Mouse (Mus musculus): ENCODE data around the gene Gm42906.

Gm42906 gene

DNA sequence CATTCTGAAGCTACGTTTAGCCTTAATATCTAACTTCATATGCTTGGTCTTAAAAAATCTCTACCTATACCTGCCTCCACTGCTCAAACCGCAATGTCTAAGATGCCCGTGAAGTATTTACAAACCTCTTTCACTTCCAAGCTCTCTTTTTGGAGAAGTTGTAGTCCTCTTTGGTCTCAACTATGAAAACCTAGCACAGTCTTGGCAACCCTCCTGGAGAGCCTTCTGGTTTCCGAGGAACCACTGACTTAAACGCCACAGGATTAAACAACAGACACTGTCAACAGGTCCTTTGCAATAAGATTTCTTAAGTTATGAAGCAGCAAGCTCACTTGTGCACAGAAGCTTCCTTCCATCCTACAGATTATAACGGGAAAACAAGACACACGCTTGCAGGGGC lies 196.1 kb downstream of the Gm42906 start:
- no peak for DNase-seq

DNA sequence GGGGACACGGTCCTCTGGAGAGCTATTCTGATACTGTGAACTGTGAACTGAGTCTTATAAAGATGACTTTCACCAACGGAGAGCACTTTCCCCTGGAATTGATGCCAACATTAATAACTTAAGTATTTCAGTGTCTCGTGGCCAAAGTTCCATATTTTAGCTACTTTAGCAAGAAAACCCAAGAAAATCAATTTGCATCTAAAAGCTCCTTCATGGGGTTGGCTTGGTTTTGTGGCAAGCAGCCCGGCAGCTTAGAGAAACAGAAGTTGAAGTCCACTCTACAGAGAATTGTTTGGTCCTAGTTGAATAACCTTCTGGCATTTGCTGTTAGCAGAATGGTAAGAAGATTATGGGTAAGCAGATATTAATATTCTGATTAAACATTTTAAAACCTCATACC lies 196.6 kb downstream of the Gm42906 start:
- no peak for DNase-seq

GRCm38 (mm10) chr5:151230427-151230826 lies 197.5 kb downstream of the Gm42906 start:
- peak in 1 of 2 experiments; percentile 6 for DNase-seq

DNA sequence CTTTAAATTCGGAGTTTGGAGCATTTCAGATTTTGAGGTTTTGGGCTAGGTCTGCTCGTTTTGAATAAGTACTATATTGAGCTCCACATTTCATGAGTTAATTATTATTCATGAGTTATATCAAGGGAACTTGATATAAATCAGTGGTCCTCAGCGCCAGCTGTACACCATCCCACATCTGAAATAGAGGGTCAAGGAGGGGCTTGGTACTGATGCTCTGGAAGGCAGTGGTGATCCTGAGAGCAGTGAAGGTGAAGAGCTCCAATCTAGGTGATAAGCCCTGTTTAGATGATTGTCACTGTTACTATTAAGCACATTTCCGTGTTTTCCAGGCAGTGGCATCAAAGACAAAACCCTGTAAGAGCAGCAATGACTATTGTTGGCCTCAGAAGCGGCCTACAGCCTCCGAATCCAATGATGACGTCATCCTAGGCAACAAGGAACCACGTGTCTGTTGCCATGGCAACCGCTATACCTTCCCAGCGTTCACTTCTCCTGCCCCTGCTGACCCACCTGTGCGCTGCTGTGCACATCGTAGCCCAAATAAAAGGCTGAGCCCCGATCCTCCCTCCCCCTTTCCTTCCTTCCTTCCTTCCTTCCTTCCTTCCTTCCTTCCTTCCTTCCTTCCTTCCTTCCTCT lies 199.5 kb downstream of the Gm42906 start:
- no peak for DNase-seq

- no peak for DNase-seq
Observed at GRCm38 (mm10) chr5:151223696-151224366, 204.1 kb downstream of the Gm42906 start.

- no peak for DNase-seq
Observed at GRCm38 (mm10) chr5:151222791-151223190, 205.2 kb downstream of the Gm42906 start.

DNA sequence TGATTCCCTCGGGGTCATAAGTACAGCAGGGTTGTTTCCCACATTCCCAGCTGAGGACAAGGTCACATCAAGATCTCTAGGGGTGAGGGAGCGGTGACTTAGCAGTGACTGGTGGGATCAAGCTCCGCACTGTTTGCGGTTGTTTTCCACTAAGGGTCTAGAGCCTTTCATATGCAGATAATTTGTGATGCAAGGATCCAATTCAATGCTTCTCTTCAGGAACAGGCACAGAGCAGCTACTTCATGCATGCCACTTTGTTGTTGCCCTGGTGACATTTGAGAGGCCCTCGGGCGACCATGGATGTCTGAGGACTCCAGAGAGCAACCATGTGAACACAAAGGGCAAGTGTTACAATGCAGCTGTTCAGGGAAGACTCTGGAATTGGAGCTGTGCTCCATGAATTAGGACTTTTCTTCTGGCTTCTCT lies 209.3 kb downstream of the Gm42906 start:
- no peak for DNase-seq

- DNase-seq, result no peak
Observed at GRCm38 (mm10) chr5:151213097-151213496, 214.9 kb downstream of the Gm42906 start.

DNA sequence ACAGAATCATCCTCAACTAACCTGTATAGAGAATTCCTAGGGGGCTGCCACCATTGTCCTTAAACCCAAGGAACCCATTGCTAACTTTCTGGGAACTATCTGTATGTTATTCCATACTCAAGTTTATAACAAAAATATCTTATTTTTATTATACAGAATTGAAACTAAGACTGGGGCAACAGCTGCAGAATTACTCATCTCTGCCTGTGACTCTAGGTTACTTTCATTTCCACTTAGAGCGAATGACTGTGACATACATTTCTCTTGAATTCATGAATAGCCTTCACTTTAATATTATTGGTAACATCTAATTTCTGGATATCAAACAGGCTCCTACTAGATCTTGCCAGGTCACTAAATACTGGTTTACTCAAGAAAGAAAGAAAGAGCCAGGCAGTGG lies 217.1 kb downstream of the Gm42906 start:
- no peak for DNase-seq

- no peak for DNase-seq
Observed at GRCm38 (mm10) chr5:151210060-151210459, 217.9 kb downstream of the Gm42906 start.

DNA sequence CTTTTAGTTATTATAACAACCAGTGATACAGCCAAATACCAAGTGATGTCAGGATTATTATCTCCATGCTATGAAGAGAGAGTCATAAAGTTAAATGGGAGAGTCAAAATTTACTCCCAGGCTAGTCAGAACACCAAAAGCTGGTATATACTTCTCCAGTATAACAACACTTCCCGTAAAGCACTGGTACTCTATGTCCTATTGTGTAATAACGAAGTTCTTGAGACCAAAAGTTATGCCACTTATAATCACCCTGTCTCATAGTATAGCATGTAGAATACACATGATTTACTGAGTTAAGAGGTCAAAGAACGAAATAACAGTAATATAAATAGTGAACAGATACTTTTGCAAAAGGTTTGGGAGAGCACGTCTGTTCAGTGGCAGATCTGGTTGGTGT lies 222.9 kb downstream of the Gm42906 start:
- DNase-seq, result no peak

DNA sequence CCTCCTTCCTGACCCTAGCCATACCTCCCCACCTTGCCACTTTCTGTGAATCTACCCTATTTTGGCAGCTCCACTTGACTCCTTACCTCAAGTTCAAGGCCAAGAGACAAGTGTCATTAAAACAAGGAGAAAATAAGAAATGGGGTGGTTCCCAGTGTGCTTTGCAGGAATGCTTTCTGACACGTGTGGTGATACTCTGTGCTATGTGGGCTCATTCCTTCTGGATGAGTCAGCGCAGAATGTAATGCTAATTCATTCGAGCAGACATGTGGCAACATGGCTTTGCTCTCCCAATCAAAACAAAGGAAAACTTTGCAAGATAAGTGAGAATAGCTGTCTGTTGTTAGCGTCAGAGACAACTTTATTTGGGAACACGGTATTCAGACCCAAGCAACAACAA lies 225.0 kb downstream of the Gm42906 start:
- DNase-seq, result no peak

DNA sequence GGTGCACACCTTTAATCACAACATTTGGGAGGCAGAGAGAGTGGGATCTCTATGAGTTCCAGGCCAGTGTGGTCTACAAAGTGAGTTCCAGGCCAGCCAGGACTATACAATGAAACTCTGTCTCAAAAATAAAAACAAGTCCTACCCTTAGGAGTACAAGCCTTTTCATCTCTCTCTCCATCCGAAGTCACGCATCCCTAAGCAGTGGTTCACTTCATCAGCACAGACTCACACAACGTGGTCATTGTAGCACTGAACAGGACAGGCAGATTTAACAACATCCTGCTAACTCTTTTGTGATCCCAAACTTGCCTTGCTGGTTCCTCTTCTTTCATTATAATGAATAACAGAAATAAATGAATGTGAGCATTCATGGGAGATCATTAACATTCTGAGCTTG lies 226.7 kb downstream of the Gm42906 start:
- no peak for DNase-seq

DNA sequence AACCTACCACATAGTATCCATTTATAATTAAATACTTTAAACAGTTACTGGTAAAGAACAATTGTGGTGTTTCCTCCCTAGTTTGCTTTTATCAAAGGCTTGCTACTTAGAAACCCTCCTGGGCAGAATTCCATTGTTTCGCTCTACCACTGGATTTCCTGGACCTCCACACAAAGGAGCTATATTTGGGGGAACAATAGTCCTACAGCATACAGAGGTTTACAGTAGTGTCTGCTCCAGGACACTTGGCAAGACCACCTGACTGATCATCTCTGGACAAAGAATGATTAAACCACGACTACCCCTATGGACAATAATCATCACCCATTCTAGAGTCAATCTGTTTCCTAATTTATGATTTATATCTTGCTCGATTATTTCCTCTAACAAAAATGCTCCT lies 228.7 kb downstream of the Gm42906 start:
- no peak for DNase-seq

DNA sequence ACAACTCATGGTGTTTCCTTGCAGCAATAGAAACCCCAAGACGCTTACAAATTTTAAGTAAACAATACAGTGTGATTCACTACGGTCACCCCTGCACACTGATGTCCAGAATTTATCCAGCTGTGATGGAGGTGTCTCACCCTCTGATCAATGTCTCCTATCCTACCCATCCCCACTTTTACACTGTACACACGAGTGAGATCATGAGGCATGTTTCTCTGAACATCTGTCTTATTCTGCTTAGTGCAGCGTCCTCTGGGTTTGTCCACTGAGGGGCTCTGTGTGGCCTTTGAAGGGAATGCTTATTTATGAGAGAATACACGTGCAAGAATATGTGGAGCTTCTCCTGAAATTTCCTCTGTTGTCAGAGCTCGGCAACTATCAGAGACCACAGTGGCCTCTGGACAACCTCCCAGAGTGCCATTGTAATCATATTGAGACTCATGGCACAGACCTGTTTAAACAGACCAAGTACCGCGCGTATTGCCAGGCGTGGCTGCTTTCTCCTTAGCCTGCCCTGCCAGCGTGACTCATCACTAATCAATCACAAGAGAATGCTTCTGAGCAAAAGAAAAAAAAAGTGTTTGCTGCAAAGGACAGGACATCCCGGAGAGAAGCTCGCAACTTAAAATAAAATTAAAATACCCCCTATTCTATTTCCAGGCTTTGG lies 231.2 kb downstream of the Gm42906 start:
- no peak for DNase-seq

DNA sequence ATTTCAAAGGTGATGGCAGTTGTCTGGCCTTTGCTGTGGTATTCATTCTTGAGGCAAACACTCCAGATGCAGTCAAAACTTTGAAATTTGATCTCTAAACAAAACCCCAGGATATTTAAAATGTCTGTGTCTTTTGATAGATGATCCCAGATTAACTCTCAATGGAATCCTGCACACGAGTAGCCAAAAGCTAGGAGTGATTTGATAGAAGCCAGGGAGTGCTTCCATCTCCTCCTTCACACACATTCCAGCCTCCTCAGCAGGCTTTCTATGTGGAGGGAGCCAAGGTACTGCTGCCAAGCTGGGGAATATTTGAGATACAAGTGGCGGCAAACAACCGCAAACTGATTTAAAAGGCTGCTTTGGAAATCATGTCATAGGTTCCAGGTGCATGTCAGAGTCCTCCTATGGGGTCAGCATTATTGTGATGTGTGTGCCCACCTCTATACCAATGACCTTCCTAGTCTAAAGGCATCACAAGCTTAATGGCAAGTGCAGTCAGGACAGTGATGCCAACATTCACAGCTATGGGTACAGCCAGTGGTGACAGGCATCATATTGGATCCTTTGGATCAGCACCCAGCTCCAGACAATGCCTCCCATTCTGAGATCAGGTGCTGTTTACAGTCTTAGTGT lies 234.0 kb downstream of the Gm42906 start:
- DNase-seq, result no peak

DNA sequence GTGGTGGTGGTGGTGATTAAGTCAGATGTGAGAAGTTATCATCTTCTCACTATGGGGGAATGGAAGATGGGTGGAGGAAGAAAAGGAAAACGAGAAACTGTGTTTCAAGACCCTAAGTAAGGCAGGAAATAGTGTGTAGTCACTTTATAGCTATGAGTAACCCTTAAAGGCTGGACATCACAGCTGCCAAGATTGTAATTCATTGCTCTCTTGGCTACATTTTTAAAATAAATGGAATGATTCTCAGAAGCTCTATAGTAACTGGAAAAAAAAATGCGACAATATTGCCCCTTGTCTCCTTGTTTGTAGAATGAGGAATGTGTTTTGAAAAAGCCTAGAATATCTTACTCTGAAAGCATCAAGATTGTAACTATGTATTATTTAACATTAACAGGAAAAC lies 235.7 kb downstream of the Gm42906 start:
- no peak for DNase-seq

- no peak for DNase-seq
Observed at GRCm38 (mm10) chr5:151190764-151191163, 237.2 kb downstream of the Gm42906 start.

- peak; percentile 39 to 50 for DNase-seq
Observed at GRCm38 (mm10) chr5:151189789-151190378, 238.1 kb downstream of the Gm42906 start.

- DNase-seq, result no peak
Observed at GRCm38 (mm10) chr5:151189321-151189720, 238.6 kb downstream of the Gm42906 start.

DNA sequence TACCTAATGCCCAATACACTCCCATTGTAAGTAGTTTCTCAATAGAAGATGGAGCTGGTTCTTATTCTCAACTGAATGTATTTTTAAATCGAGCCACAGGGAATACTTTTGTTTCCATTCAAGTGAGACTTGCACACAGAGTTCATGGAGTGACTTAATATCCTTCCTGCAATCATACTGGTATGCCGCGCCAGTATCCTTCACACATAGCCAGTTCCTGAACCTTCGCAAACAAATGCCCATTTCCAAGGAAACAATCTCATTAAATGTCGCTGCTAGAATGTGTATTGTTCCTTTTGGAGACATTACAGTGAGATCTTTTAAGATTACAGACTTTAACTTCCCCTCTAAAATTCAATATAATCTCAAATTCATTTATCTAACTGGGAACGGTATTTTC lies 239.3 kb downstream of the Gm42906 start:
- DNase-seq, result no peak

DNA sequence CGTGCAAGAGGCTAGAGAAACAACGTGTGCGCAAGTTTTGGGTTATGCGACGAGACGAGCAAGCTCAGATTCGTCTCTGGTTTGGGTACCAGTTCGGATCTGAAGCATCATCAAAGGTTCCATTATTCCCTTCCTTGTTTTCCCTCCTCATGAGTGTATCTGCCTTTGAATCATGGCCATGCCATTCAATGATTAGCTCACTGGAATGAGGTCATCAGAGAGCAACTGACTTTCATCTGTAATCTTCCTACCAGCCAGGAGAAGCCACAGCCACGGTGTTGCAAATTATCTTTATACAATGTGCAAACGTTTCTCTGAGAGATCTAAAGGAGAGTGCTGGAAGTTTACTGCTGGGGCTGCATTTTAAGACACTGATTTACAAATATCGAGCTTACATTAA lies 240.6 kb downstream of the Gm42906 start:
- no peak for DNase-seq

DNA sequence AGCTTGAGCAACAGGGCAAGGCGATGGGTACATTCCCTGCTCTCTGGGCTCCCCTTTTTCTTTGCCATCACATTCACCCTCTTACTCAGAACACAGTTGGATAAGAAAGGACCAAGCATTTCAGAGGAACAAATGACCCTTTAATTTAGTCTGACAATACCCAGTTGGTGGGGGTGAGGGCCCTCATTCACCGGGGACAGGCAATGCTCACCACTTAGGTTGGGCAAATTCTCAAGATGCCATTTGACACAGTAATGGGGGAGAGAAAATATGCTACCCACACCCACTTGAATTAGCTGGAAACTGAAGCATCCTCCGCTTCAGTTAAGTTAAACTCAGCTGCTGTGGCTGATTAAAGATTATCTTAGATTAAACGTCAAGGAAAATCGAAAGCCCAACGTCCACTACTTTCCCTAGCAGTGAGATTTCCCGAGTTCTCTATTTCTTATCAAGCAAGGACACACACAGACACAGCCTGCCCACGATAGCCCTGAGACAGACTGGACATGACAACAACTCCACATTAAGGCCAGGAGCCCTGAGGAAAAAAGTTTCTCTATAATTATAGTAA lies 242.6 kb downstream of the Gm42906 start:
- no peak for DNase-seq

Data from cerebellum, postnatal 14 days (tissue).